Mouse (Mus musculus) liver, embryonic 16.5 days (tissue): ENCODE results near the gene Ppm1f. TPM values are rescaled to one million over a fixed set of nuclear protein-coding genes. Genes with fewer than 3 reads are reported as not detected.
A peak's percentile ranks its signal among the peaks of the same experiment; 100 is the strongest.
"Not testable (repeated sequence)": the region's sequence is repeated elsewhere in the genome, so short reads cannot be mapped to it uniquely, and the experiment has no call there.

Experiments
- ATAC-seq: fragments of 200-750 bp; cut with Nextera tagmentation; 2 replicates; pipeline ENCODE4 v1.8.0; 2017; ENCODE audit warnings: low read depth, mild to moderate bottlenecking, moderate number of reproducible peaks, moderate library complexity
- H3K27ac ChIP-seq: fragments of 300-500 bp; sonication (generic); 2 replicates; pipeline ENCODE4 v1.5.1; 2014; ENCODE audit warnings: mild to moderate bottlenecking, low read length
- H3K27me3 ChIP-seq: fragments of 300-500 bp; sonication (generic); 2 replicates; pipeline ENCODE4 v1.6.1; 2014; ENCODE audit warnings: low read depth, low read length, mixed read lengths; ENCODE audit not compliant: control insufficient read depth, insufficient read depth
- H3K36me3 ChIP-seq: fragments of 300-500 bp; sonication (generic); 2 replicates; pipeline ENCODE4 v1.6.1; 2014; ENCODE audit warnings: mild to moderate bottlenecking; ENCODE audit not compliant: control insufficient read depth, insufficient read depth
- H3K4me1 ChIP-seq: fragments of 300-500 bp; sonication (generic); 2 replicates; pipeline ENCODE4 v1.6.1; 2014; ENCODE audit warnings: low read depth, low read length, mixed read lengths; ENCODE audit not compliant: control insufficient read depth
- H3K4me2 ChIP-seq: fragments of 300-500 bp; sonication (generic); 2 replicates; pipeline ENCODE4 v1.6.1; 2014; ENCODE audit warnings: low read depth, low read length, mixed read lengths
- H3K4me3 ChIP-seq: fragments of 300-500 bp; sonication (generic); 2 replicates; pipeline ENCODE4 v1.5.1; 2014; ENCODE audit warnings: low read depth, mild to moderate bottlenecking, low read length
- H3K9ac ChIP-seq: fragments of 300-500 bp; sonication (generic); 2 replicates; pipeline ENCODE4 v1.6.1; 2014; ENCODE audit warnings: low read depth, low read length
- H3K9me3 ChIP-seq: fragments of 300-500 bp; sonication (generic); replicated peaks from 2 replicates; pipeline ENCODE4 v1.6.1; 2016; ENCODE audit warnings: low read length; ENCODE audit not compliant: control insufficient read depth
- WGBS: fragments of 180-500 bp; shearing (Covaris S2); extraction: QIAGEN DNeasy Blood & Tissue Kit; methylation state at CpG from one replicate; pipeline ENCODE4 v1.1.7; 2014; ENCODE audit not compliant: insufficient replicate concordance; 5-methylcytosine and 5-hydroxymethylcytosine counted together
- polyA plus RNA-seq: library from polyadenylated mRNA; unstranded; fragments of >200 nt; fragmentation: Nextera tagmentation; extraction: Ambion mirVana; gene quantifications from 2 replicates; pipeline ENCODE4 v1.2.1, GENCODE M21; 2015

The Ppm1f gene
- polyA plus RNA-seq = 7.5 and 8.1 TPM in 2 replicates

GRCm38 (mm10) chr16:16896382-16897055, at the start of gene Ppm1f:
Gene Ppm1f (plus strand): TSS chr16:16896469.
- Histone ChIP-seq H3K4me1 (peaks cover 16% of the 10 kb centered on the region), H3K4me2 (peak within 1 kb of the TSS; percentile 79), H3K36me3 (peaks cover 11% of the 10 kb centered on the region), H3K9ac (peak within 1 kb of the TSS; percentile 68), H3K27me3 (no peaks in the 10 kb centered on the region), H3K27ac (peak within 1 kb of the TSS; percentile 50), H3K9me3 (no peaks in the 10 kb centered on the region), H3K4me3 (peak within 1 kb of the TSS; percentile 68)
- under 1% methylated on average over 29 of the region's 29 CpGs for WGBS
- peak; percentile 90 for ATAC-seq

GRCm38 (mm10) chr16:16849196-16849595, 47.1 kb upstream of the Ppm1f start:
- H3K36me3 ChIP-seq = no peaks in the 10 kb centered on the region

GRCm38 (mm10) chr16:16852411-16852810, 43.9 kb upstream of the Ppm1f start:
- Histone ChIP-seq H3K4me3 (no peak overlapping the region), H3K27me3 (no peaks in the 10 kb centered on the region), H3K4me1 (no peaks in the 10 kb centered on the region), H3K9ac (no peak overlapping the region), H3K9me3 (no peaks in the 10 kb centered on the region), H3K4me2 (no peak overlapping the region), H3K27ac (no peak overlapping the region), H3K36me3 (no peaks in the 10 kb centered on the region)
- 60% methylated on average over 3 of the region's 3 CpGs for WGBS
- ATAC-seq = no peak

More at GRCm38 (mm10) chr16:16849196-16849595, 47.1 kb upstream of the Ppm1f start:
- H3K9me3 ChIP-seq = no peaks in the 10 kb centered on the region
- H3K4me3 ChIP-seq = no peak overlapping the region
- H3K4me1 ChIP-seq = no peaks in the 10 kb centered on the region
- H3K27me3 ChIP-seq = no peaks in the 10 kb centered on the region
- H3K4me2 ChIP-seq = no peak overlapping the region
- no peak overlapping the region for H3K9ac ChIP-seq
- ATAC-seq = no peak
- H3K27ac ChIP-seq = no peak overlapping the region

- Histone ChIP-seq H3K9me3 (no peaks in the 10 kb centered on the region), H3K4me1 (no peaks in the 10 kb centered on the region), H3K9ac (no peak overlapping the region), H3K27me3 (no peaks in the 10 kb centered on the region), H3K36me3 (no peaks in the 10 kb centered on the region), H3K4me3 (no peak overlapping the region), H3K4me2 (no peak overlapping the region), H3K27ac (no peak overlapping the region)
- no peak for ATAC-seq
- WGBS = 11% methylated on average over 6 of the region's 6 CpGs
Measured at GRCm38 (mm10) chr16:16854836-16855235, 41.4 kb upstream of the Ppm1f start.

GRCm38 (mm10) chr16:16855541-16855940, 40.7 kb upstream of the Ppm1f start:
- Histone ChIP-seq H3K27ac (no peak overlapping the region), H3K9me3 (no peaks in the 10 kb centered on the region), H3K4me1 (no peaks in the 10 kb centered on the region), H3K4me2 (no peak overlapping the region), H3K4me3 (no peak overlapping the region), H3K27me3 (no peaks in the 10 kb centered on the region), H3K9ac (no peak overlapping the region), H3K36me3 (no peaks in the 10 kb centered on the region)
- 67% methylated on average over 1 of the region's 1 CpGs for WGBS
- ATAC-seq = no peak

- H3K4me3 ChIP-seq, H3K36me3 ChIP-seq, H3K27ac ChIP-seq, H3K4me2 ChIP-seq, H3K4me1 ChIP-seq, H3K27me3 ChIP-seq, ATAC-seq, H3K9me3 ChIP-seq, H3K9ac ChIP-seq: not testable (repeated sequence)
- WGBS = 74% methylated on average over 9 of the region's 9 CpGs
Measured at GRCm38 (mm10) chr16:16856054-16856453, 40.2 kb upstream of the Ppm1f start.

GRCm38 (mm10) chr16:16856731-16857476, 39.4 kb upstream of the Ppm1f start:
- 50% methylated on average over 13 of the region's 13 CpGs for WGBS

GRCm38 (mm10) chr16:16862288-16862687, 34.0 kb upstream of the Ppm1f start:
- ATAC-seq = no peak
- 61% methylated on average over 3 of the region's 3 CpGs for WGBS
- Histone ChIP-seq H3K27me3 (no peaks in the 10 kb centered on the region), H3K4me2 (no peak overlapping the region), H3K27ac (no peak overlapping the region), H3K4me1 (no peaks in the 10 kb centered on the region), H3K4me3 (no peak overlapping the region), H3K9me3 (no peaks in the 10 kb centered on the region), H3K9ac (no peak overlapping the region), H3K36me3 (no peaks in the 10 kb centered on the region)

More at GRCm38 (mm10) chr16:16856731-16857476, 39.4 kb upstream of the Ppm1f start:
- ATAC-seq = no peak
- Histone ChIP-seq H3K4me2 (no peak overlapping the region), H3K27ac (no peak overlapping the region; the same call in 1 of the 2 replicates), H3K4me1 (no peaks in the 10 kb centered on the region), H3K9me3 (no peaks in the 10 kb centered on the region), H3K4me3 (no peak overlapping the region), H3K9ac (no peak overlapping the region), H3K27me3 (no peaks in the 10 kb centered on the region), H3K36me3 (no peaks in the 10 kb centered on the region)

GRCm38 (mm10) chr16:16863978-16864377, 32.3 kb upstream of the Ppm1f start, which contains the start of gene Igll1:
Gene Igll1 (minus strand): TSS chr16:16863985.
- 0 out of 2 replicates have a peak, but pooled peaks have one; percentile 11 for ATAC-seq

More at GRCm38 (mm10) chr16:16863978-16864377, 32.3 kb upstream of the Ppm1f start, which contains the start of gene Igll1:
- Histone ChIP-seq H3K4me2 (no peak within 1 kb of the TSS), H3K9ac (no peak within 1 kb of the TSS), H3K4me1 (no peaks in the 10 kb centered on the region), H3K4me3 (no peak within 1 kb of the TSS), H3K27me3 (no peaks in the 10 kb centered on the region), H3K27ac (no peak within 1 kb of the TSS), H3K9me3 (no peaks in the 10 kb centered on the region), H3K36me3 (no peaks in the 10 kb centered on the region)
- 50% methylated on average over 2 of the region's 2 CpGs for WGBS
